In the genomic region with DNA sequence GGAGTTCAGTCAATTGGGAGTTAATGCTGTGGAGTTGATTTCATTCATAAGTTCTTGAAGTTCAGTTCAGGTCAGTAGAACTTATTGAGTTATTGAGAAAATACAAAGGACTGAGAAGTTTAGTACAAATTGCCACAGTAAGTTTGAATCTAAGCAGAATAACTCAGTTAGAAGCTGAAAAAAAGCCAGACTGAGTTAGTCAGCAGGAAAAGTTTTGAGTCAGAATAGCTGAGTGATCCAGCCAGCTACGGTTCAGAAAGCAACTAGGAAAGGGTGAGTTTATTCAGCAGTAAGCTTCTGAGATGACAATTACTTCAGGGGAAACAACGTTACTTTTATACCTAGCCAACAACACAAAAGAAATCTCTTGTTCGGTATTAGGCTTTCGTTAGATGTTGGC, we compare ENCODE assay signal across 9 mouse cellular contexts.
"Had no signal": no experiment of that assay in that cellular context is flagged by ENCODE, and none has a peak within 500 bp of the region (broad histone marks: within the 10 kb centered on the region; RNA-seq: fewer than 3 reads in every experiment).

No protein-coding gene starts in this region.

- DNase-seq: kidney, postnatal 25 days; left cerebral cortex, postnatal 4 days; liver, postnatal 0 days; lung, embryonic 14.5 days; lung, postnatal 36 days; midbrain, embryonic 14.5 days; thymus, adult 2 months; thymus, postnatal 14 days; thymus, postnatal 4 days had no signal
